Mouse (Mus musculus) forebrain, postnatal 0 days (tissue): ENCODE measurements around the gene Plxdc2. TPM values are rescaled to one million over a fixed set of nuclear protein-coding genes. Genes with fewer than 3 reads are reported as not detected.

ENCODE experiments used
- ATAC-seq: fragments of 200-750 bp; cut with Nextera tagmentation; 2 replicates; pipeline ENCODE4 v1.8.0; 2017; ENCODE audit warnings: mild to moderate bottlenecking, moderate library complexity
- DNase-seq: peaks from one replicate; pipeline ENCODE4 v3.0.0-alpha.2; 2015
- H3K27ac ChIP-seq: fragments of 300-500 bp; sonication (generic); 2 replicates; pipeline ENCODE4 v1.5.1; 2014; ENCODE audit warnings: low read depth, mild to moderate bottlenecking, antibody characterized with exemption, low read length, moderate library complexity, mixed read lengths
- H3K27me3 ChIP-seq: fragments of 300-500 bp; sonication (generic); 2 replicates; pipeline ENCODE4 v1.6.1; 2014; ENCODE audit warnings: mild to moderate bottlenecking, low read length, mixed read lengths; ENCODE audit not compliant: insufficient read depth
- H3K36me3 ChIP-seq: fragments of 300-500 bp; sonication (generic); 2 replicates; pipeline ENCODE4 v1.6.1; 2014; ENCODE audit warnings: mild to moderate bottlenecking, moderate library complexity; ENCODE audit not compliant: insufficient read depth
- H3K4me1 ChIP-seq: fragments of 300-500 bp; sonication (generic); 2 replicates; pipeline ENCODE4 v1.6.1; 2014; ENCODE audit warnings: antibody characterized with exemption; ENCODE audit not compliant: insufficient read depth
- H3K4me2 ChIP-seq: fragments of 300-500 bp; sonication (generic); 2 replicates; pipeline ENCODE4 v1.6.1; 2014; ENCODE audit warnings: low read depth, mild to moderate bottlenecking, moderate library complexity
- H3K4me3 ChIP-seq: fragments of 300-500 bp; sonication (generic); 2 replicates; pipeline ENCODE4 v1.5.1; 2014; ENCODE audit warnings: low read depth, low read length, mixed read lengths
- H3K9ac ChIP-seq: fragments of 300-500 bp; sonication (generic); 2 replicates; pipeline ENCODE4 v1.6.1; 2014; ENCODE audit warnings: mild to moderate bottlenecking
- H3K9me3 ChIP-seq: fragments of 300-500 bp; sonication (generic); 2 replicates; pipeline ENCODE4 v1.6.1; 2016; ENCODE audit warnings: low read length
- CTCF ChIP-seq: sonication (generic); IDR thresholded peaks from 2 replicates; pipeline ENCODE4 v1.5.1; 2016; ENCODE audit warnings: antibody characterized with exemption, control low read depth, low read depth
- WGBS: fragments of 180-500 bp; shearing (Covaris S2); extraction: QIAGEN DNeasy Blood & Tissue Kit; methylation state at CpG from one replicate; pipeline ENCODE4 v1.1.7; 2014; 5-methylcytosine and 5-hydroxymethylcytosine counted together
- polyA plus RNA-seq: library from polyadenylated mRNA; unstranded; fragments of >200 nt; fragmentation: Nextera tagmentation; extraction: Ambion mirVana; gene quantifications from 2 replicates; pipeline ENCODE4 v1.2.1, GENCODE M21; 2015
- total RNA-seq: library from RNA; depleted of rRNA; stranded (reverse); fragments of >200 nt; gene quantifications from 2 replicates; pipeline ENCODE4 v1.2.3, GENCODE M21; 2014

Plxdc2 gene
- total and polyA plus RNA-seq, 2 experiments from 2014 or later, result 20.8 to 23.6 TPM

DNA sequence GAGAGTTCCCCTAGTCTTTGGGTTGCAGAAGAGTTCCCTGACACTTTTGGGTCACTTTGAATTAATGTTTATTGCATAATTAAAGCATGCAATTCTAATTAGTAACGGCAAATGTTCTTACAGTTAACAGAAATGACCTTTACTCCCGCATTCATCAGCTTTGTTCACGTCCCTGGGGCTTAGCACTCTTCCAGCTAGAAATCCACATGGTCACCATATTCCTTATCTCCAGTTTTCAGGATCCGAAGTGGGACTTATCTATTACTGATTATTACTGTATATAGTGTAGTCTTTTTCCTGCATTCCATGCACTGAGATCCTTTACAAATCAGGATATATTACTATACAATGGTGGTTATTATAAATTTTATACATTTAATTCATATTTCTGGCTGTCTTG, 203.2 kb downstream of the Plxdc2 start:
- DNase-seq (no peak), ATAC-seq (no peak)
- H3K9me3 ChIP-seq, result no peaks in the 10 kb centered on the region
- no peak overlapping the region for H3K9ac ChIP-seq
- no peak overlapping the region for H3K4me2 ChIP-seq
- H3K27ac ChIP-seq, result no peak overlapping the region
- H3K27me3 ChIP-seq, result no peaks in the 10 kb centered on the region
- no peaks in the 10 kb centered on the region for H3K4me1 ChIP-seq
- 70% methylated on average over 4 of the region's 4 CpGs for WGBS
- H3K4me3 ChIP-seq, result no peak overlapping the region
- no peaks in the 10 kb centered on the region for H3K36me3 ChIP-seq
- no peak for TF ChIP-seq CTCF

DNA sequence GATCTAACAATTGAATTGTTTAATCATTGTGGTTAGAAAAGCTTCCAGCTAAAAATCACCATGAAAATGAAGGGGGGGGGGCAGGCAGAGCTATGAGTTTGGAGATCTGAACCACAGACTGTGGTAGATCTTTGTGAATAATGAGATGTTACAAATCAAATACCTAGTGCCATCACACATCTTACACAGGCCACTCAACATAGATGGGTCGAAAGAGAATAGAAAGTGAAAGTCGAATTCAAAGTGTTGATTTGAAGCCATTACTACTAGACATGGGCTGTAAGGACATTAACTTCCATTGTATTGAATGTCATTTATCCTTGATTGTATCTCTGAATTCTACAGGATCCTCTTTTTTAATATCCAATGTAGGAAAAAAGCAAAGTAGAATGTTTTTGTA, 212.2 kb downstream of the Plxdc2 start:
- Histone ChIP-seq H3K9ac (no peak overlapping the region), H3K9me3 (no peaks in the 10 kb centered on the region), H3K4me1 (no peaks in the 10 kb centered on the region), H3K36me3 (no peaks in the 10 kb centered on the region), H3K4me3 (no peak overlapping the region), H3K27ac (no peak overlapping the region), H3K27me3 (no peaks in the 10 kb centered on the region), H3K4me2 (no peak overlapping the region)
- ATAC-seq (no peak), DNase-seq (no peak)
- TF ChIP-seq CTCF, result no peak
- WGBS, result 96% methylated on average over 2 of the region's 2 CpGs

DNA sequence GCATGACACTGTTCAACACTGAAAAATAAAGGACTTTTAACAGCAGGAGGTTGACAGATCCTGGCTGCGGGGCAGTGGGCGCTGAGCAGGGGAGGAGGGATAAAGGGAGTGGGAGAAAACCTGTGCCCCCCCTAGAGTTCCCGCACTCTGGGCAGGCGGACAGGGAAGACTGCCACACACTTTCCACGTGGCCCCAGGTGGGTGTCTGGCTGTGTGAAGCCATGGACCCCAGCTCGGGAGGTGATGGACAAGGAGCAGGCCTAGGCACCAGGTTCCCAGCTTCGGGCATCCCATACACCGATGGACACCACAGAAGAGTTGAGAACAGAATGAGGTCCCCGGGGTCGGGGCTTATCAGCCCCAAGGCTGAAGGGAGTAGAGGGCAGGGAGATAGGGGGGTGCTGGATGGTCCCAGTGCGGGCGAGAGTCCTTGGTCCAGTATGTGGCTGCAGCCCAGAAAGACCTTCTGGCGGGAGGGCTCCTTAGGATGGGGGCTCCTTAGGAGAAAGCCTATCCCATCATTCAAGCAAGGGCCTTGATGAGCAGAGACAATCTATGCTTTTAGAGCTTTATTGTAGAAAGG, 215.2 kb downstream of the Plxdc2 start:
- Histone ChIP-seq H3K4me3 (no peak overlapping the region), H3K4me2 (no peak overlapping the region), H3K36me3 (no peaks in the 10 kb centered on the region), H3K9me3 (no peaks in the 10 kb centered on the region), H3K9ac (no peak overlapping the region), H3K4me1 (no peaks in the 10 kb centered on the region), H3K27ac (no peak overlapping the region), H3K27me3 (no peaks in the 10 kb centered on the region)
- no peak for ATAC-seq
- 80% methylated on average over 13 of the region's 13 CpGs for WGBS
- no peak for DNase-seq
- TF ChIP-seq CTCF, result no peak

DNA sequence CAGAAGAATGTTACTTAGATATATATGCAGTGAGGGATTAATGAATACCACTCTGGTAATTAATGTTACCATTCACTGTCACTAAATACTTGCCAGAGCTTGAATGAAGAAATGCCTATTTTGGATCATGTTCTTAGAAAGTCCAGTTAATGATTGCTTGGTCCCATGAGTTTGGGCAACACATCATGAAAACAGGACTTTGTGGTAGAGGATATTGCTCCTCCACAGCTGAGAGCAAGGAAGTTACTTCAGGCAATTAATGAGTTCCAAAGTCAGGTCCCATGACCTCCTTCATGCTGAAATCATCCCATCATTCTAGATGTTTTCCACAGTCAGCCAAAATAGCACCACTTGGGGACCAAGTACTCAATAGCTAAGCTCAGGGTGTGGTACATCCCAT, 220.5 kb downstream of the Plxdc2 start:
- Histone ChIP-seq H3K4me1 (no peaks in the 10 kb centered on the region), H3K9me3 (no peaks in the 10 kb centered on the region), H3K36me3 (no peaks in the 10 kb centered on the region), H3K4me3 (no peak overlapping the region), H3K27me3 (no peaks in the 10 kb centered on the region), H3K27ac (no peak overlapping the region), H3K9ac (no peak overlapping the region), H3K4me2 (no peak overlapping the region)
- TF ChIP-seq CTCF, result no peak
- no peak for DNase-seq
- ATAC-seq, result no peak

DNA sequence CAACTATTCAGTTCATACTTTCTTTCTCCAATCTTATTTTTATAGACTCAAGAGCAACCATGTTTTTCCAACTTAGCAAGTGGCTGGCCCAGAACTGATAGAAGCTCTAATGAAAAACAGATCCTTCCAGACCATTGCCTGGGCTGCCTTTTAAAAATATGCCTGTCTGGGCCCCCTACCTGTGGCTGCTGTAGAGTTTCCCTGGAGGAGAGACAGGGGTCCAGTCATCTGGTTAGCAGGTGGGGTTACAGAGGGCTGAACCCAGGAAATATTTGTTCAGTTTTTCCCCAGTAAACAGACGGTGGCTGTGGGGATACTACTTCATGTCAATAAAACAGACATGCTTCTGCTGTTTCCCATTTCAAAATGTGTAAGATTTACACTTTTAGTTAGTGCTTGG, 222.0 kb downstream of the Plxdc2 start:
- Histone ChIP-seq H3K9me3 (no peaks in the 10 kb centered on the region), H3K4me1 (no peaks in the 10 kb centered on the region), H3K9ac (no peak overlapping the region), H3K27me3 (no peaks in the 10 kb centered on the region), H3K36me3 (no peaks in the 10 kb centered on the region), H3K27ac (no peak overlapping the region), H3K4me2 (no peak overlapping the region), H3K4me3 (no peak overlapping the region)
- no peak for ATAC-seq
- 82% methylated on average over 1 of the region's 1 CpGs for WGBS
- no peak for DNase-seq
- TF ChIP-seq CTCF, result no peak

DNA sequence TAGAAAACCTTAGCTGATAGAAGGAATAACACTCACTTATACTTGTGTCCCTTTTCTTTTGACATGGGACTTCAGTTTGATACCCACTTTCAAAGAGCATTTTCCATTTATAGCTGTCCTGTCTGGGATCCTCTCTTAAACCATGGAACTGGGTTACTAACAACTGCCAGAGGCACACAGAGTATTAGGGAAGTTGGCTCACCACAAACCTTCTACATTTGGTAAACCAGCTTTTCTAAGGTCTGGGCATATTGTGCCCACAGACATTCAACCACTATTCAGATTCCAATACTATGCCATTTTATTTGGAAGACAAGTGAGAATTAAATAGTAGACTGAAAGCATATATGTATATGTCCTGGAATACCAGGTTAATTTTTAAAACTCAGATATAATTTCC, 232.4 kb downstream of the Plxdc2 start:
- ATAC-seq, result no peak
- H3K36me3 ChIP-seq, result no peaks in the 10 kb centered on the region

DNA sequence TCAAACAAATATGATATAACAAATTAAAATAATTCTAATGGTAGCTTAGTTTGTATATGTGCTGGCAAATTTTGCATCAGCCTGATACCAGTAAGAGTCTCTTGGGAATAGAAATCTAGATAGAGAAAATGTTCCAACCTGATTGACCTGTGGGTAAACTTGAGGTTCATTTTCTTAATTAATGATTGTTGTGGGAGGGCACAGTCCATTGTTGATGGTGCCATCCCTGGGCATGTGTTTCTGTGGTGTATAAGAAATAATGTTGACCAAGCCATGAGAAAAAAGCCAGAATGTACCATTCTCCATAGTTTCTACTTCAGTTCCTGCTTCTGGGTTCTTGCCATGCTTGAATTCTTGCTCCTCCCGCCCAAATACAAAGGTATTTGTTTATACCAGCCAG, 239.3 kb downstream of the Plxdc2 start:
- H3K9ac ChIP-seq, result no peak overlapping the region
- WGBS, result 83% methylated on average over 1 of the region's 1 CpGs
- H3K4me2 ChIP-seq, result no peak overlapping the region
- no peaks in the 10 kb centered on the region for H3K27me3 ChIP-seq
- H3K4me3 ChIP-seq, result no peak overlapping the region
- H3K4me1 ChIP-seq, result no peaks in the 10 kb centered on the region
- no peak for DNase-seq
- no peaks in the 10 kb centered on the region for H3K36me3 ChIP-seq
- TF ChIP-seq CTCF, result no peak
- no peak overlapping the region for H3K27ac ChIP-seq
- H3K9me3 ChIP-seq, result no peaks in the 10 kb centered on the region
- no peak for ATAC-seq

More for the DNA sequence above, 232.4 kb downstream of the Plxdc2 start:
- Histone ChIP-seq H3K27me3 (no peaks in the 10 kb centered on the region), H3K9ac (no peak overlapping the region), H3K27ac (no peak overlapping the region), H3K4me3 (no peak overlapping the region), H3K4me2 (no peak overlapping the region), H3K4me1 (no peaks in the 10 kb centered on the region), H3K9me3 (no peaks in the 10 kb centered on the region)
- no peak for TF ChIP-seq CTCF
- no peak for DNase-seq

DNA sequence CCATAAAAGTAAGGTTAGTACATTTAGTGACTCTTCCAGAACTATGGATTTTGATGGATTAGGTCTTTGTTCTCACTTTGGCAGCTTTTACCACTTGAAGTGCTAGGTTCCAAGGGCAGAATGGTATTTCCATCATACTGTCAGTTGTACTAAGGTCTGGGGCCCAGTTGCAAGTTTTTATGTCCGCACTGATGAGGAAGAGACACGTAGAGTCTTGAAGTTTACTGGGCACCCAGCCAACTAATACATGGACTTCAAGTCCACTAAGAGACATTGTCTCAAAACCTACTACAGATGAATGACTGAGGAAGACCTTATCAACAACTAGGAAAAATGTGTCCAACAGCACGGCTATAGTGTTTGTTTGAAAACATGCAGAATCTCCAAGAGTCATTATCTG, 242.1 kb downstream of the Plxdc2 start:
- no peak overlapping the region for H3K27ac ChIP-seq
- TF ChIP-seq CTCF, result no peak
- WGBS, result 84% methylated on average over 3 of the region's 3 CpGs
- no peak for ATAC-seq
- H3K9ac ChIP-seq, result no peak overlapping the region
- no peaks in the 10 kb centered on the region for H3K27me3 ChIP-seq
- H3K4me2 ChIP-seq, result no peak overlapping the region
- H3K4me1 ChIP-seq, result no peaks in the 10 kb centered on the region
- no peaks in the 10 kb centered on the region for H3K36me3 ChIP-seq
- DNase-seq, result no peak
- no peaks in the 10 kb centered on the region for H3K9me3 ChIP-seq
- H3K4me3 ChIP-seq, result no peak overlapping the region
